Mouse (Mus musculus) hindbrain, embryonic 12.5 days (tissue): ENCODE measurements around the gene Lrp4. TPM values are rescaled to one million over a fixed set of nuclear protein-coding genes. Genes with fewer than 3 reads are reported as not detected.
"Not testable (repeated sequence)": the region's sequence is repeated elsewhere in the genome, so short reads cannot be mapped to it uniquely, and the experiment has no call there.

Experiments
- ATAC-seq: fragments of 200-750 bp; cut with Nextera tagmentation; 2 replicates; pipeline ENCODE4 v1.8.0; 2017; ENCODE audit warnings: moderate TSS enrichment; ENCODE audit not compliant: low FRiP score
- H3K27ac ChIP-seq: fragments of 300-500 bp; sonication (generic); 2 replicates; pipeline ENCODE4 v1.5.1; 2016; ENCODE audit warnings: mild to moderate bottlenecking
- H3K27me3 ChIP-seq: fragments of 300-500 bp; sonication (generic); 2 replicates; pipeline ENCODE4 v1.6.1; 2016; ENCODE audit warnings: mild to moderate bottlenecking
- H3K36me3 ChIP-seq: fragments of 300-500 bp; sonication (generic); 2 replicates; pipeline ENCODE4 v1.6.1; 2016; ENCODE audit warnings: mild to moderate bottlenecking
- H3K4me1 ChIP-seq: fragments of 300-500 bp; sonication (generic); 2 replicates; pipeline ENCODE4 v1.6.1; 2016
- H3K4me2 ChIP-seq: fragments of 300-500 bp; sonication (generic); replicated peaks from 2 replicates; pipeline ENCODE4 v1.6.1; 2016; ENCODE audit warnings: mild to moderate bottlenecking
- H3K4me3 ChIP-seq: fragments of 300-500 bp; sonication (generic); 2 replicates; pipeline ENCODE4 v1.5.1; 2016; ENCODE audit warnings: mild to moderate bottlenecking
- H3K9ac ChIP-seq: fragments of 300-500 bp; sonication (generic); 2 replicates; pipeline ENCODE4 v1.6.1; 2016; ENCODE audit warnings: mild to moderate bottlenecking, moderate library complexity
- H3K9me3 ChIP-seq: fragments of 300-500 bp; sonication (generic); replicated peaks from 2 replicates; pipeline ENCODE4 v1.6.1; 2016; ENCODE audit warnings: mild to moderate bottlenecking
- WGBS: fragments of 180-500 bp; shearing (Covaris S2); methylation state at CpG from one replicate; pipeline ENCODE4 v1.1.7; 2016; 5-methylcytosine and 5-hydroxymethylcytosine counted together
- polyA plus RNA-seq: library from polyadenylated mRNA; unstranded; fragments of >200 nt; fragmentation: Nextera tagmentation; extraction: Ambion mirVana; gene quantifications from 2 replicates; pipeline ENCODE4 v1.2.1, GENCODE M21; 2016

The Lrp4 gene
- polyA plus RNA-seq, 1 experiment from 2014 or later = 6.4 TPM

- Histone ChIP-seq H3K27me3 (no peaks in the 10 kb centered on the region), H3K4me1 (peaks cover 34% of the 10 kb centered on the region), H3K4me2 (no peak overlapping the region), H3K36me3 (peaks cover 17% of the 10 kb centered on the region), H3K9ac (0 out of 2 replicates have a peak overlapping the region, but pooled peaks have one; percentile 23), H3K27ac (peak overlapping the region; percentile 40), H3K9me3 (no peaks in the 10 kb centered on the region), H3K4me3 (no peak overlapping the region)
- WGBS = 13% methylated on average over 7 of the region's 7 CpGs
- peak; percentile 77 for ATAC-seq
Observed at GRCm38 (mm10) chr2:91470055-91470647, 12.8 kb downstream of the Lrp4 start.

DNA sequence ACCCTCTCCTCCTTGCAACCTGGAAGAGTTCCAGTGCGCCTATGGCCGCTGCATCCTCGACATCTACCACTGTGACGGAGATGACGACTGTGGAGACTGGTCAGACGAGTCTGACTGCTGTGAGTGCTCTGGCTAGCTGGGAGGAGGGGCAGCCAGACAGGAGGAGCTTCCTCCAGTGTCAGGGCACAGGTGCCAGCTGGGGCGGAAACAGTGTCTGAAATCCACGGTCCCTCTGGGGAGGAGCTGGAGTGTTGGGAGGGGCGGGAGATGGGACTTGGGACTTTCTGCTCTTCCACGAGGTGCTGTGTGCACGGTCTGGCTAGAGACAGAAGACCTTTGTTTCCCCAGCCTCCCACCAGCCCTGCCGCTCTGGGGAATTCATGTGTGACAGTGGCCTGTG lies 17.0 kb downstream of the Lrp4 start:
- H3K27me3 ChIP-seq = no peaks in the 10 kb centered on the region
- no peak overlapping the region for H3K9ac ChIP-seq
- H3K4me3 ChIP-seq = no peak overlapping the region
- ATAC-seq = peak; percentile 38; the same call in 1 of the 2 replicates
- no peak overlapping the region for H3K4me2 ChIP-seq
- H3K27ac ChIP-seq = no peak overlapping the region; the same call in 1 of the 2 replicates
- H3K36me3 ChIP-seq = peaks cover 50% of the 10 kb centered on the region
- 59% methylated on average over 12 of the region's 12 CpGs for whole genome bisulfite sequencing
- H3K4me1 ChIP-seq = peaks cover 25% of the 10 kb centered on the region
- H3K9me3 ChIP-seq = no peaks in the 10 kb centered on the region

GRCm38 (mm10) chr2:91475791-91476190 lies 18.5 kb downstream of the Lrp4 start:
- Histone ChIP-seq H3K9me3 (no peaks in the 10 kb centered on the region), H3K27me3 (no peaks in the 10 kb centered on the region), H3K4me1 (peaks cover 10% of the 10 kb centered on the region), H3K9ac (no peak overlapping the region), H3K36me3 (peaks cover 50% of the 10 kb centered on the region), H3K4me3 (no peak overlapping the region), H3K27ac (no peak overlapping the region; the same call in 1 of the 2 replicates), H3K4me2 (no peak overlapping the region)
- no peak for ATAC-seq
- 80% methylated on average over 7 of the region's 7 CpGs for WGBS

DNA sequence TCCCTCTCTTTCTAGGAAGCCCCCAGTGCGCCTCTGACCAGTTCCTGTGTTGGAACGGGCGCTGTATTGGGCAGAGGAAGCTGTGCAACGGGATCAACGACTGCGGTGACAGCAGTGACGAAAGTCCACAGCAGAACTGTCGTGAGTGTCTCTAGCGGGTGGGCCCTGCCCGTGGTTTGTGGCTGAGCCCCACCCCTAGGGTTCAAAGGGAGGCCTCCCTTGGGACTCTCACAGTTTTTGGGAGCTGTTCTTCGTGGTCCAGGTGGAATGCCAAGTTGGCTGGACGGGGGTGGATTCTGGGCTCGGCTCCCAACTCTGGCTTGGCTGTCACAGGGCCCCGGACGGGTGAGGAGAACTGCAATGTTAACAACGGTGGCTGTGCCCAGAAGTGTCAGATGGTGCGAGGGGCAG lies 18.9 kb downstream of the Lrp4 start:
- H3K27ac ChIP-seq = no peak overlapping the region; the same call in 1 of the 2 replicates
- no peaks in the 10 kb centered on the region for H3K27me3 ChIP-seq
- no peaks in the 10 kb centered on the region for H3K9me3 ChIP-seq
- H3K4me3 ChIP-seq = no peak overlapping the region
- H3K36me3 ChIP-seq = peaks cover 50% of the 10 kb centered on the region
- ATAC-seq = no peak
- H3K4me2 ChIP-seq = no peak overlapping the region
- WGBS = 87% methylated on average over 17 of the region's 17 CpGs
- H3K9ac ChIP-seq = no peak overlapping the region
- H3K4me1 ChIP-seq = peaks cover 9% of the 10 kb centered on the region

GRCm38 (mm10) chr2:91476841-91477240 lies 19.5 kb downstream of the Lrp4 start:
- Histone ChIP-seq H3K27ac (no peak overlapping the region), H3K4me3 (no peak overlapping the region), H3K4me2 (no peak overlapping the region), H3K9ac (no peak overlapping the region), H3K27me3 (no peaks in the 10 kb centered on the region), H3K36me3 (peaks cover 53% of the 10 kb centered on the region), H3K4me1 (peaks cover 9% of the 10 kb centered on the region), H3K9me3 (no peaks in the 10 kb centered on the region)
- ATAC-seq = no peak
- WGBS = 85% methylated on average over 7 of the region's 7 CpGs

- Histone ChIP-seq H3K4me1 (no peaks in the 10 kb centered on the region), H3K9ac (no peak overlapping the region), H3K4me2 (no peak overlapping the region), H3K9me3 (no peaks in the 10 kb centered on the region), H3K4me3 (no peak overlapping the region), H3K36me3 (peaks cover 37% of the 10 kb centered on the region), H3K27ac (no peak overlapping the region), H3K27me3 (no peaks in the 10 kb centered on the region)
- ATAC-seq = peak; percentile 42; the same call in 1 of the 2 replicates
- WGBS = 92% methylated on average over 9 of the region's 9 CpGs
Observed at GRCm38 (mm10) chr2:91480399-91480801, 23.1 kb downstream of the Lrp4 start.

GRCm38 (mm10) chr2:91480805-91481514 lies 23.6 kb downstream of the Lrp4 start:
- peaks cover 32% of the 10 kb centered on the region for H3K36me3 ChIP-seq
- no peaks in the 10 kb centered on the region for H3K9me3 ChIP-seq
- no peak overlapping the region for H3K27ac ChIP-seq
- H3K9ac ChIP-seq = no peak overlapping the region
- no peaks in the 10 kb centered on the region for H3K4me1 ChIP-seq
- 75% methylated on average over 6 of the region's 6 CpGs for WGBS
- H3K27me3 ChIP-seq = no peaks in the 10 kb centered on the region
- peak; percentile 49 for ATAC-seq
- no peak overlapping the region for H3K4me2 ChIP-seq
- no peak overlapping the region for H3K4me3 ChIP-seq

- no peak overlapping the region for H3K4me3 ChIP-seq
- H3K9me3 ChIP-seq = no peaks in the 10 kb centered on the region
- H3K27ac ChIP-seq = no peak overlapping the region
- H3K27me3 ChIP-seq = no peaks in the 10 kb centered on the region
- H3K4me1 ChIP-seq = no peaks in the 10 kb centered on the region
- H3K4me2 ChIP-seq = no peak overlapping the region
- no peak overlapping the region for H3K9ac ChIP-seq
- H3K36me3 ChIP-seq = peaks cover 28% of the 10 kb centered on the region
- ATAC-seq = no peak
- WGBS = 77% methylated on average over 4 of the region's 4 CpGs
Observed at GRCm38 (mm10) chr2:91484698-91485097, 27.4 kb downstream of the Lrp4 start.

GRCm38 (mm10) chr2:91485256-91485655 lies 27.9 kb downstream of the Lrp4 start:
- Histone ChIP-seq H3K4me3 (no peak overlapping the region), H3K9ac (no peak overlapping the region), H3K27ac (no peak overlapping the region), H3K9me3 (no peaks in the 10 kb centered on the region), H3K4me1 (no peaks in the 10 kb centered on the region), H3K4me2 (no peak overlapping the region), H3K36me3 (peaks cover 32% of the 10 kb centered on the region), H3K27me3 (no peaks in the 10 kb centered on the region)
- 93% methylated on average over 6 of the region's 6 CpGs for WGBS
- ATAC-seq = no peak

DNA sequence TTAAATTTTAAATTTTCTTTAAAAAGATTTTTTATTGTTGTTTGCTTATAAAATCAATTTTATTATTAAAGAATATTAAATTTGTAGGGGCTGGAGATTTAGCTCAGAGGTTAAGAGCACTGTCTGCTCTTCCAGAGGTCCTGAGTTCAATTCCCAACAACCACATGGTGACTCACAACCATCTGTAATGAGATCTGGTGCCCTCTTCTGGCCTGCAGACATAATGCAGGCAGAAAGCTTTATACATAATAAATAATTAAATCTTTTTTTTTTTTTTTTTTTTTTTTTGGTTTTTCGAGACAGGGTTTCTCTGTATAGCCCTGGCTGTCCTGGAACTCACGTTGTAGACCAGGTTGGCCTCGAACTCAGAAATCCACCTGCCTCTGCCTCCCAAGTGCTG lies 30.0 kb downstream of the Lrp4 start:
- peaks cover 45% of the 10 kb centered on the region for H3K36me3 ChIP-seq
- H3K9ac ChIP-seq, ATAC-seq, H3K4me3 ChIP-seq, H3K27ac ChIP-seq, H3K4me1 ChIP-seq, H3K27me3 ChIP-seq, H3K4me2 ChIP-seq, H3K9me3 ChIP-seq: not testable (repeated sequence)
- 64% methylated on average over 3 of the region's 3 CpGs for WGBS

DNA sequence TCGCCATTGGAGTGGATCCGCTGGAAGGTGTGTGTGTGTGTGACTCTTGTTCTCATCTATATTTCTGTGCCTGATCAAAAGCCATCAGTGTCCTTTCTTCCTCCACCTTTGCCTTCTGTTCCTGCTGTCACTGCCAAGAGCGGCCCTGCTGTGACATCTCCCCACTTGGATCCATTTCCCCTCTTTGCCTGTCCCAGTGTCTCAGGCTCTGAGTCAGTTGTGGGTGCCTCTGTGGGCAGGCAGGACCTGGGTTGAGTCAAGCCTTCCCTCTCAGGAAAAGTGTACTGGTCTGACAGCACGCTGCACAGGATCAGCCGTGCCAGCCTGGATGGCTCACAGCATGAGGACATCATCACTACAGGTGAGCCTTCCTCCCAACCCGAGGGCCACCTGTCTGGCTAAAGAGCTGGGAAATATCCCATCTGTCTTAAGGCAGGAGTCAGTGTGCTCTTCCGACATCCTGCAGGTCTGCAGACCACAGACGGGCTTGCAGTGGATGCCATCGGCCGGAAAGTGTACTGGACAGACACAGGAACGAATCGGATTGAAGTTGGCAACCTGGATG lies 34.8 kb downstream of the Lrp4 start:
- WGBS = 94% methylated on average over 12 of the region's 12 CpGs
- Histone ChIP-seq H3K27me3 (no peaks in the 10 kb centered on the region), H3K36me3 (peaks cover 79% of the 10 kb centered on the region), H3K4me3 (no peak overlapping the region), H3K4me1 (no peaks in the 10 kb centered on the region), H3K9ac (no peak overlapping the region), H3K27ac (no peak overlapping the region), H3K9me3 (no peaks in the 10 kb centered on the region), H3K4me2 (no peak overlapping the region)
- no peak for ATAC-seq

GRCm38 (mm10) chr2:91493981-91494380 lies 36.7 kb downstream of the Lrp4 start:
- Histone ChIP-seq H3K27ac (no peak overlapping the region), H3K27me3 (no peaks in the 10 kb centered on the region), H3K4me2 (no peak overlapping the region), H3K9ac (no peak overlapping the region), H3K4me3 (no peak overlapping the region), H3K9me3 (no peaks in the 10 kb centered on the region), H3K4me1 (no peaks in the 10 kb centered on the region), H3K36me3 (peaks cover 81% of the 10 kb centered on the region)
- 96% methylated on average over 9 of the region's 9 CpGs for WGBS
- ATAC-seq = no peak
